Mouse (Mus musculus) heart, postnatal 4 days (tissue): ENCODE results near the gene Akap7. TPM values are rescaled to one million over a fixed set of nuclear protein-coding genes. Genes with fewer than 3 reads are reported as not detected.

Source experiments
- DNase-seq: peaks from one replicate; pipeline ENCODE4 v3.0.0; 2021
- total RNA-seq, 2 experiments: library from RNA; stranded (reverse); gene quantifications; 2 replicates each; pipeline ENCODE4 v1.2.3; 2021

Gene Akap7
- total RNA-seq, 2 experiments from 2014 or later, result 48.1 to 52.5 TPM

DNA sequence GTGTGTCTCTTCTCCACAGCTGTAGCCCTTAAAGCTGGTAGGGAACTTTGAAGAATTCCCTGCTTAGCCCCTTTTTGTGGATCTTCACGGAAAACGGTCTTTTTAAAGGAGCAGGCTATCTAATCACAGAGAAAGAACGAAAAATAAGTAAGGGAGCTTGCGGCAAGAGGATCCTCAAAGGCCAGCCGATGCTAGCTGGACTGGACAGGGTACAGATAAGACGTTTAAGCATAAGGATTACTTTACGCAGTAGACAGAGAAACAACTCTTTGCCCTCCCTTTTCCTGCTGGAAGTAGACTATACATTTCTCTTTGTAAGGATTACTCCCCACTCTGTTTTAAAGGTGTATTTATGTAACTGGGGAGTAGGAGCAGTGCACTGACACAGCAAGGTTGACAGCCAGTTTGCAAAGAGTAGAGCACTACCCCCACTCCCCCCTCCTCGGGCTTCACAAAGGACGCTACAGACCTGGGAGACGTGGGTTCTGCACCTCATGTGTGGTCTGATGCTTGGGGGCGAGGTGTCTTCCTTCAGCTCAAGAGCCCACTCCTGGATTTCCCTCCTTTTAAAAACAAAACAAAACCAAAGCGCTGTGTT is 9.9 kb downstream of the Akap7 start:
- no peak for DNase-seq

DNA sequence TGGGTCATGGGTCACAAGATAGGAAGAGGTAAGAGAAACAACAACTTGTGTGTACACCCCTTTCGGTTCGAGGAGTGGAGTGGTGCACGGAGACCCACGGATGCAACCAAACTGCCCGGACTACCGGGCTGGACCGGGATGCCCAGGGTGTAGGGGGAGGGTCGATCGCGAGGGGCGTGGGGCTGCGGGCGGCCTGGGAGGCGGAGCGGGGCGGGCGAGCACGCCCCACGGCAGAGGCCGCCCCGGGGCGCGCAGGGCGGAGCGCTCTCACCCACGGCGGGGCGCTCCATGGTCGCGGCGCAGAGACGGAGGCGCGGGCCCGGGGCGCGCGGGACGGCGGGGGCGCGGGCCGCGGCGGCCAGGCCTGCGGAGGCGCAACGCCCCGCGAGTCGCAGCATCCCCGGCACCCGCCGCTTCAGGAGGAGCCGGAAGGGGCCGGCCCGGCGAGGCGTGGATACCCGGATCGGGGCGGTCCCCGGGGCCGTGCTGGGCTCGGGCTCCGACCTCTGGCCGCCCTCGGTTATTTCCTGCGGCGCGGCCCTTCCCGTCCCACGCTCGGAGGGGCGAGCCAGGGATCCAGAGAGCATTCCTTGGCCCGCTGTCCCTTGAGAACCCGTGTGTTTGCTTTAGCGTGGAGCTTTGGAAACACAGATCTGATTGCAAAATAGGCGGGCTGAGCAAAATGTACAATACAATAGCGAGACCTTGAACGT is 10.9 kb downstream of the Akap7 start:
- DNase-seq, result peak; percentile 93

DNA sequence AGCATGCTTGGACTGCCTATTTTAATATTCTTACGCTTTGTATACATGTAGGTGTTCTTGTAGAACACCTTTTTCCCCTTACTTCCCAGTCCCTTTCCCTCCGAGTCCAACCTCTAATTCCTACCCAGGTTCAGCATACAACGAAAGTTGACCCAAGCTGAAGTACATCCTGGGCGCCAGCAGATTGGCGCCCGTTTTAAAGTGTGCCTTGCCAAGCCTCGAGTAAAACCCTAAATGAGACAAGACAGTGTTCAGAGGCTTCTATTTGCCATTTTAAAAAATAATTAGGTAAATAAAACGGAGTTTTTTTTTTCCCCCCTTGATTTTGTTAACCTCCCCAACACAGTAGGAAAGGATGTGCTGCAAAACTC is 11.4 kb downstream of the Akap7 start:
- DNase-seq, result no peak

DNA sequence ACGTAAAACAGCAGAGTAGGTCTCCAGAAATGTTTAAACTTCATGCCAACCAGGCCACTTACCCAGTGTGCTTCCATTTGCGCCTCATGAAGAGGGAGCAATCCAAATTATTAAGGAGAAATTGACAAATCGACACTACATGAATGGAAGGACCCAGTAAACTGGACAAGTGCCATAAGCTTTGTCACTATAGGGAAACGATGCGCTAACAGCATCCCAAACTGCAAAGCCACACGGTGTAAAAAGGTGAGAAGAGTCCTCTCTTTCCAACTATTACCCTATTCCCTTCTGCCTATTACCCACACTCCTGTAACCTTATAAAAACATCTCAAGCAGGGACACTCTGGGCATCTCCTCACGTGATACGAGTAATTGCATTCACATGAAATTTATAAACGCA is 11.8 kb downstream of the Akap7 start:
- no peak for DNase-seq

DNA sequence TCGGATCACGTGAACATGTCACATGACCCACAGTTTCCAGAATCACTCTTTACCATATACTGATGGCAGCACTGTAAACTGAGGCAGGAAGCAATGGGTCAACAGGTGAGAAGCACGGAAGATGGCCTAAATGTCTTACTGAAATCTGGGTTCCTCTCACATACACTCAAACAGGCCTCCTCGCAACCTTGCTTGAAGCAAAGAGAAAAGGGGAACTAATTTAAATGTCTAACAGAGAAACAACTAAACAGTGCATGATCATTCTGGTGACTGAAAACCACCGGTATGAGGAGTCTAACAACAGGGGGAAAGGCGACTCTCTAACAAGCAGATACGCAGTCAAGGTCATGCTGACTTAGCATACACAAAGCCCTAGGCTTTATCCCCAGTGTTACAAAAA is 12.7 kb downstream of the Akap7 start:
- no peak for DNase-seq

DNA sequence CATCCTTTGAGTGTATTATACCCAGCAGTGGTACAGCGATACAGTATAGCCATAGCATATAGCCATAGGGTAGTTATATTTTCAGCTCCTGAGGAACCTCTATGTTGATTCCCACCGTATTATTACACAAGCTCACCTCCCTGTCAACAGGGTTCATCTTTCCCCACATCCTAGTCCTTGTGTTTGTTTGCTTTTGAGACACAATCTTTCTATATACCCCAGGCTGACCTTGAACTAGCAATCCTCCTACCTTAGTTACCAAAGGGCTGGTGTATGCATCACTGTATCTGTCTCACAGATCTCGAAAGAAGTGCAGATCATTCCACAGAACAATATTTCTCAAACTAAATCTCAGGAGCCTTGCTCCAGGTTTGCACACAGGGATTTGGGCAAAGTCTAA is 13.9 kb downstream of the Akap7 start:
- DNase-seq, result no peak

DNA sequence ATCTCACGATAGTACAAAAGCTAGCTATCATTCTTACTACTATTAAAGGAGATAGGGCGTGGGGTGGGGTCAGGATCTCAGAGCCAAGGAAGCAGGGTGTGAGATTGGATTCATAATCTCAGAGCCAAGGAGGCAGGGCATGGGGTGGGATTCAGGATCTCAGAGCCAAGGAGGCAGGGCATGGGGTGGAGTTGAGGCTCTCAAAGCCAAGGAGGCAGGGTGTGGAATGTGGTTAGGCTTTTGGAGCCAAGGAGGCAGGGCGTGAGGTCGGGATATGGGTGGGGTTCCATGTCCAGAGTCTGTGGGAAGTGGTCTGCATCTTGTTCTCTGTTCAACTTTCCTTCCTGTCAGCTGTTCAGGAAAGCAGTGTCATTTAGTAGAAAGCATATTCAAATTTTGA is 16.6 kb downstream of the Akap7 start:
- peak; percentile 51 for DNase-seq

DNA sequence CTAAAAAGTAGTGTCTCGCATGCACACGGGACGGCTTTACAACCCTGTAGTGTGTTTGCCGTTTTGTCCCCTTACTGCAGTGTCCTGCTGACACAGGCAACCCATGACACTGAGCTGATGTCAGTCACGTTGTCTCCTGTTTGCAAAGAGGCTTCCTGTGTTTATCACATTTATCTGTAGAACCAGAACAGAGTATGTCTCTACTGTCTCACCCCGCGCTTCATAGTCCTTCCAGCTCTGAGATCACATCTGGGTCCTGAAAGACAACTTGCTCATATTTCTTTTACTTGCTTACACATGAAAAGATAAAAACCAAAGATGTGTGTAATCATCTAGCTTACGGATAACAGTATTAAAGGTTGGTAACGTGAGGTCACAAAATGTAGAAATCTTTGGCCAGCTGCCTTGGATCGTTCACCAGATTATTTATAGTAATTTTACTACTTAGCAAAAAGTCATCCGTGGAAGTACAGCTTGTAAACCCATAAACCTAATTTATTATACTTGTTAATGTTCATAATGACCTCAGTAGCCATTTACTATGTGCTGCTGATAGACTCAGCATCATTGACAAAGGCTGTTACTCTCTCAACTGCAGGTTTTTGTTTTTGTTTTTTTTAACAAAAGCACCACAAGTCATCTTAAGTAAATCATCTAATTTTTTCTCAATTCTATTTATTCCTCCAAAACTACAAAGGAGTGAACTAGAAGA is 22.4 kb downstream of the Akap7 start:
- DNase-seq, result no peak

DNA sequence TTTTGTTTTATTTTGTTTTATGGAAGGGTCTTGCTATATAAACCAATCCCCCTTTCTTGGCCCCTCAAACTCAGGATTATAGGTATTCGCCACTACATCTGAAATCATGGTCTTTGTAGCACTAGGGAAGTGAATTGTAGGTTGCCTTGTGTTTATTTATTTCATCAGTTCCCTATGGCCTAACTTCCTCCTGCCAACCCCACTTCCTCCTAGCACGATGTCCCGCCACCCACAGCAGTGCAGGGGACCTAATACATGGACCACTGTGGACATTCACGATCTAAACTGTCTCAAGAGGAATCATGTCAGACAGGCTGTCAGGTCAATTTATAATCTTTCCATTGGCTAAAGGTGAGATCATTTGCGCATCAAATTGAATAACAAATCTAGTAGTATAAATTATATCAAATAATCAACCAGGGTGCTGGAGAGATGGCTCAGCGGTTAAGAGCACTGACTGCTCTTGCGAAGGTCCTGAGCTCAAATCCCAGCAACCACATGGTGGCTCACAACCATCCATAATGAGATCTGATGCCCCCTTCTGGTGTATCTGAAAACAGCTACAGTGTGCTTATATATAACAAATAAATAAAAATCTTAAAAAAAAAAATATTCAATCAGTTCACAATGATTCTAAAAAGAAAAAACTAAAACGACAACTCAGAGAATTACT is 23.1 kb downstream of the Akap7 start:
- no peak for DNase-seq

DNA sequence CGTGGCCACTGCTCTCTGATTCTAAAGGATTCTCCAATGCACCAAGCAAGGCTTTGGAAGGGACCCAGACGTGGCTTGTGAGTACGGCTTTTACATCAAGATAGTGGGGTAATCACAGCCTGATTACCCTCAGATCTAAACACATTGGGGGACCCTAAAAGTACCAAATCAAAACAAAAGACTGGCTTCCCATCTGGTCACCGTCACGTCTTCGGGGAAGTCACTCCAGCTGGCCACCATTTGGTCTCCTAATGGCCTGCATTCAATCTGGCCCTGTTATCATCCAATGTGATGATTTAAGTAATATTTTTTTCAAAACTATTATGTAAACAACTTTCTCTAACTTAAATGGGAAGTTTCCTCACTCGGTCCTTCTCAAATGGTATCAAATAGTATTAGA is 24.3 kb downstream of the Akap7 start:
- DNase-seq, result no peak

DNA sequence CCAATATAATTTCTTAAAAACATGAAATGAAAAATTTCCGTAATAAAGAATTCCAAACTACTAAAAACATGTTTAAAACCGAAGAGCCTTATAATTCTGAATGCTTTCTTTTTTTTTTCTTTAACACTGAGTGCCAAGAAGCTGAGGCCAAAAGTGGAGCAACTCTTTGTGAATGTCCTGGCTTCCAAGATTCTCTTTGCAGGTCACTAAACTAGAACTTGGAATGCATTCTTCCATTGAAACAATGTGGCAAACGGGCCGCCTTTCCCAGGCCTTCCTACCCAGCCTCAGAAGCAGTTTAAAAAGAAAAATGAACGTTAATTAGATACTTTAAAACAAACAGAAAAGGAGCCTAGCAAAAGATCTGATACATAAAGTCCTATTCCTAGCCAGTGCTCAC is 27.5 kb downstream of the Akap7 start:
- no peak for DNase-seq

DNA sequence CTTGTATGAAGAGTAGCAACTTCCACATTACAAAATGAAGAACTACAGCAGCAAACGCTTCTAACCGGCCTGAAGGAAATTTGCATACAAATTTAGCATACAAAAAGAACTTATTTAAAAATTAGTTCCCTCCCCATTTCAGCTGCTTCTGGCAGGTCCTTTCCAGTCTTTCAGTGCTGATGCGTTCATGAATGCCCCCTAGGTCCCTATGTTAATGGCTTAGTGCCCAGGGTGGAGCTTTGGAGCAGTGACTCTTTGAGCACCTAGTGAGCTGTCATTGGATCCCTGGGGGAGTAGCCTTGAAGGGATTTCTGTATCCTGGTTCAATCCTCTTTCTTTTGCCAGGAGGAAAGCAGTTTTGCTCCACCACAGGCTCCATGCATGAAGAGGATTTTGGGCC is 28.3 kb downstream of the Akap7 start:
- DNase-seq, result no peak

DNA sequence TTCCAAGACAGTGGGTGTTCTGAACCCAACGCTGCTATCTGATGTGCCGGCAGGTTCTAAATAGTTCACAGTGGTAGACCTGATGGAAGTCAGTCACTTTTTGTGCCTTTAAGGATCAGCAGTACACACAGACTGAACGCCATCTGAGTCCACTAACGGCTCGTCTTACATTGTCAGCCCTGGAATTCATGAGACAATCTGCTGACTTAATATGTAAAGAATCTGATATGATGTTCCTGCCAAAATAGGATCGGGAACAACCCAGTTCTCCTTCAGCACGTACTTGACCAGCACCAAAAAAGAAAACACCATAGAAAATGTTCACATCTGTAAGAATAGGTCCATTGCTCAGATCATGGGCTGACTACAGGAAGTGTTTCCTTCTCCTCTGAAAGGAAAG is 32.2 kb downstream of the Akap7 start:
- DNase-seq, result no peak

DNA sequence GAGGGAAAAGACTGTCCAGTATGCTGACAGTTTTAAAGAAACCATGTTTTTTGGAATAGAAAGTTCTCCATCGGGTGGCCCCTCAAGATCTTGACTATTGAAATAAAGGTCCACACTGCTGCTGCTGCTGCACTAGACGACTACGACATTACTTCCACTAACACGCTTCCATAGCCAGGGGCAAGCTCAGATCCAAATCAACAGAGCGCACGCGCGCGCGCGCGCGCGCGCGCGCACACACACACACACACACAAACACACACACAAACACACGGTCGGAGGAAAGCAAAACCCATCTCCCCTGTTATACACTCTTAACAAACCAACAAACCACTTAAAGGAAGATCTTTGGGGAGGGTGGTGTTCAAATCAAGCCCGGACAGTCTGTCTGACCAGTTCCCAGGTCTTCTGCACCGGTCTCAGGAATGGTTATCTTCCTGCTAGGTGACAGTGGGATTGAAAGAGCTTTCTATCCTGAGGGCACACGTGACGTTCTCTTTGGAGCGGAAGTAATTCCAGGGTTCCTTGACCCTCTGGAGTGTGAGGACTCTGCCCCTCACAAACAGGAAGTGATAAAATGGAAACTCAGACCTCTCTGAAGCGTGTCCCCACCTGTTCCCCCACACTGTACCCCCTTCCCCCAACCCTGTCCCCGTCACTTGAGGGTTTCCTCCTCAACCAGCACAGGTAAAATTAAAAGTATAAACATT is 32.9 kb downstream of the Akap7 start:
- no peak for DNase-seq

DNA sequence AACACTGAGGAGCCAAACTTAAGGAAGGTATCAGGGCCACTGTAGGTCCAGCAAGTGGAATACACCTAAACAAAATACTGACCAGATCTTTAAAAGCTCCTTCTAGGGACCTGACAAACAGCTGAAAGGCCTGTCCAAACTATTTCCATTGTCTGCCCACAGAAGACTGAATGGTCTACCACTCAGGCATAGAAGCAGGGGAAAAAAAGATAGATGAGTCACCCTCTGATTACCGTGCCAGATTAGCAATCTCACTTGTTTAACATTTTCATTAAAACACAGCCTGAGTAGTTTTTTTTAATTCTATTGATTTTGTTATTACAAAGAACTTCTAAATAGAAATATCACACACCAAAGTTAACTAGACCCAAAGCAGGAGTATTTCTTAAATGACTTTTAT is 33.9 kb downstream of the Akap7 start:
- DNase-seq, result no peak

DNA sequence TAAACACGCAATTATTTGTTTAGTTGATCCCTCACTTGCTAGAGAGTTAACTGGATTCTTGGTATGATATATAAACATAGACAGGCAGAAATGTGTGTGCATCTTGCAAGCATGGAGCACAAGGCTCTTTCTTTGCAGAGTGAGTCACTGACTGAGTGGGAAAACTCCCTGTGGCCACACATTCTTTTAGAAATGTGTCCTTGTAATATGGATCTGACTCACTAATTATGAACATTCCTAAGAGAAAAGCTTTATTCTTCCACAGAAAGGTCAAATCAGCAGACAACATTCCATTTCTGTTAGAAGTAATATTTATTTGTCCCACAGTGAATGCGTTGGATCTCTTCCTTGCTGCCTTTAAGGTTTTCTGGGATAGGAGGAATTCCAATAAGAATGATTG is 35.9 kb downstream of the Akap7 start:
- no peak for DNase-seq

DNA sequence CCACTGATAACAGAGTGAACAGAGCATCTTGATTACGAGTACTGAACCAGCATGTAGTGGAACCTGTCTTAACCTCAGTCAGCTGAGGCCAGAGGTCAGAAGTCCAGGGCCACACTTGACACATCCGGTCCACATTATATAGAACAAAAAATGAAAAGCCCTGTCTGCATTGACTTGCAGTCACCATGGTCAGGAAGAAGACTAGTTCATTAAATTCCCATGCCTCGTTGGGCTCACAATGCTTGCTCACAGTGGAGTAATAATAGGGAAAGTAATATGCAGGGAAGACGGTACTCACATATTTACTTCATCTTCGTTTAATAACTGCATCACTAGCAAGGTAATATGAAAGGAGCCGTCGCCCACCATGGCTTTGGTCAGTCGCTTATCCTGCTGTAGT is 36.5 kb downstream of the Akap7 start:
- no peak for DNase-seq

DNA sequence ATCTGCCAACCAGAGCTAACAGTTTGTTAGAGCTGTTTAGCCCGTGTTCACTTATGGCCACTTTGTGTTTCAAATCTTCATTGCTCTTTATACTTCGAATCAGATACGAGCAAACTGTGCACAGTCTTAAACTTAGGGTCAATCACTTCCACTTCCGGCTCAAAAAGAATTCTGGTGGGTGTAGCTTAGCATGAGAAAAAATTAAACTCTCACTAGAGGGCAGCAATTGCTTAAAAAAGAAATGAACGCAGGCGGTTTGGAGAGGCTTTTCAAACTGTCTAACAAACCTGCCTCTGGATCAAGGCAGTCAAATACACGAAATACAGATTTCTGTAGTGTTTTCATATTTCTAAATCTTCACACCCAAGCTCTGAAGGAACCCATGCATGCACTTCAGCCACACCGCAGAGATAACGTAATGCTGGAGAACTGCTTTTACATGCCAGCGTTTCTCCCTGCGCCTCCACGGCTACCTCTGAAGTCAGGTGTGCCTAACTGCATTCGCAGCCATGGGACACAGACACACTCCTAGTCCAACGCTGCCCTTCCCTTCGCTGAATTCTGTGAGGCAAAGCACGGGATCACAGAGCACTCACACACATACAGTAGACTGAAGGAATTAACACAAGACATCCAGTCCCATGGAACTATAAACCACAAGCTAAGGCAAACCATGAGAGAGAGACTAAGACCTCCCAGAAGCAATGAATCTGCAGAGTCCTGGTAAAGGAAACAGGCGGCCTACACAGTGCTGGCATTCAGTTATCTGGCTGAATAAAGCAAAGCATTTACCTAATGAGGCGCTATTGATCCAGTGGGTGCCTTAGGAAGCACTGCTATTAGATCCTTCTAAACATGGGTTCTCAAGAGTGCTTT is 39.0 kb downstream of the Akap7 start:
- DNase-seq, result peak; percentile 29

DNA sequence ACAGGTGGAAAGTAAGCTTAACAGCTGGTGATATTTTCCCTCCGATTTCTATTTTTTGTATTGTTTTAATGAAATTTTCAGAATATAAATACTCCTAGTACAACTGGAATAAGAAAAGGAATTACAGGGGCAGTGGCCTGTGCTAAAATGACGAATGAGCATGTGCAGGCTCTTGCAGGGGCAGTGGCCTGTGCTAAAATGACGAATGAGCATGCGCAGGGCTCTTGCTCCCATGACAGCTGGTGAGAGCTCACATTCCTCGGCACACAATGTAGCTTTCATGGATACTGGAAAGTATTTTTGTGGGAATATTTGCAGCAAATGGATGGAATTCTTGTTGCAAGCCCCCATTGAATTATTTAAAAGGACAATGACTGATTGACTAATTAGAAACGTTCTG is 46.5 kb downstream of the Akap7 start:
- DNase-seq, result no peak

DNA sequence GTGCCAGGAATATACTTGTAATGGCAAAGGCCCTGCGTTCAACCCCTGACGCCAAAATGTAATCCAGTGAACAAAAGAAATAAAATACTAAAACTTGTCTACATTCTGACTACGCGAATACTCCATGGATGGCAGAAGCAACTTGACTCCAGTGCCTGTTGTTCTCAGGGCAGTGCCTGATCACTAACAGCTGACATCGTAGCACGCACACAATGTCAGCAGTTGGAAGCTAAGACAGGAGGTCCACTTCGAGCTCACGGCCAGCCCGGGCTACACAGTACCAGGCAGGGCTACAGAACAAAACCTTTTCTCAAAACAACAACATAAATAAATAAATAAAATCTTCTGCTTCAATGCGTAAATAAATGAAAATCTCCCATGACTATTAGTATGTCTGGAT is 46.9 kb downstream of the Akap7 start:
- DNase-seq, result no peak

DNA sequence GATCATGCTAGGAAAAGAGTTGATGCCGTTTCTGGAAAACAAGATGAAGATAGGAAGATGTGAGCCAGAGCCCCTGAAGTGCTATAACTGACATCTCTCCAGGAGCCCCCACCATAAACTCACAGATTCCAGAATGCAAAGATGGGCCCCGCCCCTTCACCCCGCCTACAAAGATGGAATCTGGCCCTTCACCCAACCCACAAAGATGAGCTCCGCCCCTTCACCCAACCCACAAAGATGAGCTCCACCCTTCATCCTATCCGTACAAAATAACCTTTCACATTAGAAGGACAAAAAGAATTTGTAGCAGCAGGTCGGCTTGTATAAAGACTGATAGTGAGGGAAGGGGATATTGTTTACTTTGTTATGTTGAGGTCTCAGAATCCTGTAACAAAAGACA is 49.5 kb downstream of the Akap7 start:
- no peak for DNase-seq

DNA sequence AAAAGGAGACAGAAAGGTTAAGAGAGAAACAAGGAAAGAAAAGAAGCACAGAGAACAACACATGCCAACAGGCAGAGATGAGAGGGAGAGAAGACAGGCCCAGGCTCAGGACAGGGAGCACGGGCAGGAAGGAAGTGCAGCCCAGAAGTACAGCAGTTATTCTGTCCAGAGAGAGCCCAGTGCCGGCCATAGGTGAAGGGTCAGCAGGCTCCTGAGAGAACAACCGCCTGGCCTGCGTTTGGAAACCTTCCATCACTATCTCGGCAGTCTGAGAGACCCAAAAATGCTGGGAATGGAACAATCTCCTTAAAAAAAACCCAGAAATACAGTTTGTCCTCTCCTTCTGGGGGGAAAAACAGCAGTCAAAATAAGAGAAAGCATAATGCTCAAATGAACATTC is 50.2 kb downstream of the Akap7 start:
- no peak for DNase-seq
